Mouse (Mus musculus) left cerebral cortex, postnatal 10 days (tissue): ENCODE data around the gene Slc16a3. TPM values are rescaled to one million over a fixed set of nuclear protein-coding genes. Genes with fewer than 3 reads are reported as not detected.

Experiments used
- DNase-seq, 2 experiments: peaks; one replicate each; pipeline ENCODE4 v3.0.0; 2021 to 2022; ENCODE audit warnings: low spot score in 2 of 2, mixed read lengths in 1 of 2; ENCODE audit errors: extremely low spot score in 1 of 2
- intact Hi-C: fragments of 180-260 bp; cut with DNase I; formaldehyde crosslinking; loops from one replicate; pipeline ENCODE4 v1.15.1; 2025
- total RNA-seq, 2 experiments: library from RNA; stranded (reverse); gene quantifications; 2 replicates each; pipeline ENCODE4 v1.2.3; 2021

The Slc16a3 gene
- total RNA-seq, 2 experiments from 2014 or later, result 3.6 to 5.1 TPM

- intact Hi-C loops, result no loop called here
These were observed 13.9 kb downstream of the Slc16a3 start for GRCm38 (mm10) chr11:120962050-120962771.

GRCm38 (mm10) chr11:120962909-120963308, 14.6 kb downstream of the Slc16a3 start:
- DNase-seq, result no peak
- intact Hi-C loops, result no loop called here

More at GRCm38 (mm10) chr11:120962050-120962771, 13.9 kb downstream of the Slc16a3 start:
- no peak for DNase-seq

DNA sequence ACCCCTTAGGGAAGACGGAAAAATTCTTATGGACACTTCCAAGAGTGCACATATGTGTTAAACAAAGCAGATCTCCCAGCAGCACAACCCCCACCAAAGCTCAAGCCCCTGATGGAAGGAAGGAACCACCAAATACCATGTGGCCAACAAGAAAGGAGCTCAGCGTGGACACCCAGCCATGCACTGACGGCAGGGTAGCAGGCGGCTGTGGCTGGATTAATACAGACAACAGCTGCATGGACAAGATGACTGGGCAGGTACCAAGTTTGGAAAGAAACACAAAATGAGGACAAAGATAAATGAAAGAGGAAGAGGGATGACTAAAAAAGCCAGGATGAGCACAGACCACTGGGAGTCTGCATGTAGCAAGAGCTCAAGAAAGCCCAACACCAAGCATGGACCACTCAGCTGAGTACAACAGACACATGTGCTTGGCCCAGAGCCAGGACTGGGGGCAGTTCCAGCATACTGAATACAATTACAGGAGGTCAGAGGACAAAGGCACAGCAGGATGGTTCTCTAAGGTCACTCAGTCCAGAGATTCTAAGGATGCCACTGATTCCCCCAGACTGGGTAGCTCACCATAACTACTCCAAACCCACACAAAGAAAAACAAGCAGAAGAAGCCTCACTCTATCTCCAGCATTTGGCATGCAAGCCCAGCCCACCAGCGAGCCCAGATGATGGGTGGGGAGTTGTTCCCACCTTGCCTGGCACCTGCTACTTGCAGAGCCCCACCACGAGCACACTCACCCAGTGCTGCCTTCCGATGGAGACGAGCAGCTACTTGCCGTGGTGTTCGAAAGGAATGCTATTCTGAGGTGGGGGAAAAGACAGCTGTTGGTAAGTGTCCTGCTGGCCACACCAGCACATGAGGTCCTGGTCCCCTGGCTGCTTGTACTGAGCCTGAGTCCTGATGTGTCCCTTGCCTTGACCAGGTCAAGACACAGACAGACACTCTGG, 16.2 kb downstream of the Slc16a3 start:
- intact Hi-C loops, result no loop called here
- no peak for DNase-seq

DNA sequence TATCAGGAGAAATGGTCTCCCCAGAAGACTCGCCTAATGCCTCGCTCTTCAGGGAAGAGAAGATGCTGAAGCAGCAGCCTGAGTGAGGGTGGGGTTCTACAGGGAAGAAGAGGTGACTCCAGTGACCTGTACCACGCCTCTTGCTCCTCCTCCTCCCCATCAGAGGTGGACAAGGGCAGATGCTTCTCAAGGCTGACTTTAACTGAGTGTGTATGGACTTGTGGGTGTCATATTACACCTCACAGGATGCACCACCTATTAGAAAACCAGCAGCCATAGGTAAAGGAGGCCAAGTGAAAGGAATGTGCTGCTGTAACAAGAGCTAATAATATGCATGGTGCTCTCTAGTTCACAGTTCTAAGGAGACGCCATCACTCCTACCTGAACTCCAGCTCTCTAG, 17.3 kb downstream of the Slc16a3 start:
- intact Hi-C loops, result no loop called here
- DNase-seq, result no peak

DNA sequence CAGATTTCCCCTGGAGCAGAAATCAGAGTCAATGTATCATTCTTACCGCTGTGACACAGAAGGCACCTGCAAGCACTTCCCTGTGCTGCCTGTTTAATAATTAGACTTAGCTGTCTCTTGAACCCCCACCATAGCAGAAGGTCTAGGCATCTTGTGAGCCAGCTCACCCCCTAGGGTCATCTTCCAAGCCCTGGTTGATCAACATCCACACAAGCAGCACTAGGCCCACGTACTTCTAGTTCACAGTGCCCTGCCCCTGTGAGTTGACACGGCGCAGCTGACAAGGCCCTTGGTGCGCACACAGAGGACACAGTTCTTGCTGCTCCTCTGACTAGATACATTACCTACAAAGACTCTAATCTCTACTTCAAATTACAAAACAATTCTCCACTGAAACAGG, 21.5 kb downstream of the Slc16a3 start:
- DNase-seq, result no peak
- intact Hi-C loops, result no loop called here

DNA sequence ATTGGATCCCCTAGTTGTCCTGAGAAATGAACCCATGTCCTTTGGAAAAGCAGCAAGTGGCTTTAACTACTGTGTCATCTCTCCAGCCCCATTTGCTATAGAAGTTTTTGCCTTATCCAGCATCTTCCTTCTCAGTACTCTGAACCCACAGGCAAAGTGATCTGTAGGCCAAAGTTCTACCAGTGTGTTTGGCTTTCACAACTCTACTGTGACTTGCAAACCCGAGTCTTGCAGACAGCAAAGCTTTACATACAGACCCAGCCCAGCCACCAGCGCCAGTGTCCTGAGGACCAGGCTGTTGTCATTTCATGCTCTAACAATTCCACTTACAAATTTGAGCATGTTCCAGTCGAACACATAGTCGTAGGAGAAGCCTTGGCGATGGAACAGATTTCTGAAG, 23.0 kb downstream of the Slc16a3 start:
- intact Hi-C loops, result no loop called here
- no peak for DNase-seq

DNA sequence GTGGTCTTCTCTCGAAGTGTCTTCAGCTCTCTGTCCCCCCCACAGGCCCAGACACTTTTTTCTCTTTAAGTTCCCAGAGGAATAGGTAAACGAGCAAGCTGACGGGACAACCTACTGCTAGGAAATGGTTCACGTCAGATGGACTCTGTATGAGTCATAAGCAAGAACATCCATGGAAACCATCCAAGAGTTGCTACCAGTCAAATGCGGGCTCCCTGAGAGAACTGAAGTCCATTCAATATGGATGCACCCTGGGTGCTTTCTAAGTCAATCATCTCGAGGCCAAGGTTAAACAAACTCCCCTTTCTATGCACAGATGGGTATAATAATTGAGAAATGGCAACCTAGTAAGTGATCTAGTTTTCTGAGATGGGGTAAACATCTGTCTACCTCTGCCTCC, 25.0 kb downstream of the Slc16a3 start:
- intact Hi-C loops, result no loop called here
- no peak for DNase-seq

DNA sequence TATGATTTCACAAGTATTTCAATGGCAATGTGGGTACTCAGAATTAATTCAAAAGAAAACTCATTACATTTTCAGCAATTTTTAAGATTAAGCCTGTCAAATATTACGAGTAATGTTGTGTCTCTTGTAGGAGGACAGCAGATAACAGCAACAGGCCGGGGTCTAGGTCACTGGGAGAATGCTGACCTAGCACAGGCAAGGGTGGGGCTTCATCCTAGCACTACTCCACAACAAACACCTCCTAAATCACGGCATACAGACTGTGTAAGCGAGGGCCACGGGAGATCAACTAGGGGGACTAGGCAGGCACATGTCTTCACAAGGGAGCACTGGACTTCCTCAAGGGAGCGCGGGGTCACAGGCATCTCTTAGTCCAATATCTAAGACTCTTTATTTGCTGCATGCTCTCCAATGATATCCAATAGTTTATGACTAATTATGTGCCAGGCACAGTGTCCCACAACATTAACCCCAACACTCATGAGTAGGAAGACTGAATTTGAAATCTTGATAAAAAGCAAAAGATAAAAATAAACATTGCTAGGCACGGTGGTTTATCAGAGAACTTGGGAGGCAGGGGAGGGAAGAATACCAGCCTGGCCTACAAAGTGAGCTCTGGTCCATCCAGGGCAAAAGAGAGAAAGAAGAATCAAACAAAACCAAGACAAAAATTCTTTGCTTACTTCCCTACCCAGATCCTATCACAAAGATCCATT, 31.6 kb downstream of the Slc16a3 start:
- intact Hi-C loops, result no loop called here
- DNase-seq, result no peak

DNA sequence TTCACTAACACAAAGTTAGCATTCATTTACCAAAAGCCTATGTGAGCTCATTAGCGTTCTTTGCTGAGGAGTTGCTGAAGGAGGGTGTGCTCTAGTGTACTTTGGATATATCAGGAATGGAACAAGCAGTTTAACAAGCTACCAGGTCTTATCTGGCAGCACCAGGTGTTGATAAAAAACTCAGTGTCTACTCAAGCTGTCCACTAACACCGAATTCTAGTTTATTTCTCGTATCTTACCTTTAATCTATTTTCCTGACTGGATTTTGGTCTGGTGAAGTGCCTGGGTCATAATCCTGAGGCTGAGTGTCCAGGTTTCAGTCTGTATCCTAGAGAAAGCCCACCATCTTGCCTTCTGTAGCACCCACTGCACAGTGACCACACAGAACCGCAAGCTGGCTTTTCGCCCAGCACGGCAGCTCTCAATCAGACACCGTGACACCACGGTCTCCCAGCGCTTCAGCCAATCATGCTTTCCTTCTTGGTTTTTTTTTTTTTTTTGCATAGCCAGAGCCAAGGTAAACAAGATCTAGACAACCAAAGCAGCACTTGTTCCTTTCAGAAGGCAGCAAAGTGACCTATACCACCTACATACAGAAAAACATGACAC, 32.3 kb downstream of the Slc16a3 start:
- intact Hi-C loops, result no loop called here

GRCm38 (mm10) chr11:120981661-120982060, 33.4 kb downstream of the Slc16a3 start:
- intact Hi-C loops, result no loop called here

More for the DNA sequence above, 32.3 kb downstream of the Slc16a3 start:
- peak in 1 of 2 experiments; percentile 41 for DNase-seq

GRCm38 (mm10) chr11:120982459-120982858, 34.2 kb downstream of the Slc16a3 start:
- intact Hi-C loops, result no loop called here

More at GRCm38 (mm10) chr11:120981661-120982060, 33.4 kb downstream of the Slc16a3 start:
- DNase-seq, result no peak

GRCm38 (mm10) chr11:120984448-120985330, 36.4 kb downstream of the Slc16a3 start:
- DNase-seq, result no peak
- intact Hi-C loops, result no loop called here

More at GRCm38 (mm10) chr11:120982459-120982858, 34.2 kb downstream of the Slc16a3 start:
- no peak for DNase-seq

GRCm38 (mm10) chr11:120987608-120988007, 39.3 kb downstream of the Slc16a3 start:
- no peak for DNase-seq
- intact Hi-C loops, result no loop called here

DNA sequence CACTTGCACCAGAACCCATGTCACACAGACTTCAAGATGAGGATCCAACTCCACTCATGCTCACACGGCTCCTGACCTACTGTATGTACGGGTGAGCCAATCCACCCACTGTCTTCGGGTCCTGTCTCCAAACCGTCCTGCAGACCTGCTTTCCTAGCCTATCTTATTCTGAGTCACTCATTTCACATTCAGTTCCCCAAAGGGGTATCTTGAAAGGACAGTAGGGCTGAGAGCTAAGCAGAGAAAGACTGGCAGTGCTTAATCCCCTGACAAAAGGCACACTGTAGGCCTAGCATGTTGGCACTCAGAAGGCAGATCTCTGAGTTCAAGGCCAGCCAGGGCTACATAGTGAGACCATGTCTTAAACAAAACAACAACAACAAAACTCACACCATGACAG, 40.1 kb downstream of the Slc16a3 start:
- intact Hi-C loops, result no loop called here
- no peak for DNase-seq

DNA sequence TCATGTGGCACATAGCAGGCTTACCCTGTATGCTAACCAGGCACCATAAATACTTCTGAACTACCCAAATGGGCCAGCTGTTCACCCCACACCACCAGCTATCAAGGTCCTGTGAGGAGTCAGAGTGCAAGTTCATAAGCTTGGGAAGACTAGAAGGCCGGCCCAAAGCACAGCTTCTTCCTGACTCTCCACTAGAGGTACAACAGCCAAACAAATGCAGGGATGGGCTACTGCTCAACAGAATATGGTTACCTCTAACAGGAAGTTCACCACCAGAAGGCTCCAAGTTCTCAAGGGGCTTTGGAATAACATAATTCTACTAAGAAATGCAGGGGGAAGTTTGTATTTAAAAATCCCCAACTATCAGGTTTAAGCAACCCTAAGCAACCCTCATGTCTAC, 41.2 kb downstream of the Slc16a3 start:
- intact Hi-C loops, result no loop called here

GRCm38 (mm10) chr11:120990126-120990781, 42.0 kb downstream of the Slc16a3 start:
- DNase-seq, result peak in 1 of 2 experiments; percentile 75
- intact Hi-C loops, result no loop called here

More for the DNA sequence above, 41.2 kb downstream of the Slc16a3 start:
- DNase-seq, result no peak

DNA sequence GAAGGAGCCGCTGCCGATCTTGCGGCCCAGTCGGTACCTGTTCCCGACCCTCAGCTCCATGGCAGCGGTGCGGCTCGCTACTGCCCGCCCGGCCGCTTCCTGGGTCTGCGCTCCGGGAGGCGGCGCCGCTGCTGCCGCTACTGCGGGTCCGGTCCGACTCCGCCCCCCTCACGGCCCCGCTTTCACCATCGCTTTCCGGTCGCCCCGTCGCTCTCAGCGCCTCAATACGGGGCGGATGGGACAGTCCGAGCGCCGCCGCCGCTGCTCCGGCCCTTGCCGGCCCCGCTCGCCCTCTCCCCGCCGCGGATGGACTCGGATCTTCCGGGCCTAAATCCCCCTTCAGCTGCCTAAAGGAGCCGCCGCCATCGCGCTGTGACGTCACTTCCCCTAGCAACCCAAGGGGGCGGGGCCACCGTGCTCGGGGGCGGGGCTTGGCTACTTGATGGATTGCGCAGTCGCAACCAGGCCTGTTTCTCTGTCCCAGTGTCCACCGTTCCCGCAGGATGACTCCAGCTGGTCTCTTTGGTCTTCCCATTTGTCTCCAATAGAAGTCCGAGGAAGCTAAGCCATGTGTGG, 42.8 kb downstream of the Slc16a3 start, which contains the start of gene Csnk1d:
Csnk1d (minus strand) TSS at position 380 of the 576 bp plus-strand sequence.
- peak; percentile 97 to 98 for DNase-seq
- intact Hi-C loops, result no loop called here
